Mouse (Mus musculus) kidney, postnatal 0 days (tissue): Measurements from ENCODE around the gene Krtcap2. TPM values are rescaled to one million over a fixed set of nuclear protein-coding genes. Genes with fewer than 3 reads are reported as not detected.

Source experiments
- ATAC-seq: fragments of 200-750 bp; cut with Nextera tagmentation; replicated peaks from 2 replicates; pipeline ENCODE4 v1.8.0; 2017; ENCODE audit warnings: low read depth, moderate number of reproducible peaks, moderate TSS enrichment, moderate library complexity; ENCODE audit not compliant: low FRiP score
- DNase-seq: peaks from one replicate; pipeline ENCODE4 v3.0.0-alpha.2; 2016; ENCODE audit warnings: low spot score
- H3K27ac ChIP-seq: fragments of 300-500 bp; sonication (generic); 2 replicates; pipeline ENCODE4 v1.5.1; 2014; ENCODE audit warnings: mild to moderate bottlenecking
- H3K27me3 ChIP-seq: fragments of 300-500 bp; sonication (generic); 2 replicates; pipeline ENCODE4 v1.6.1; 2014; ENCODE audit warnings: low read length, mixed read lengths; ENCODE audit not compliant: insufficient read depth
- H3K36me3 ChIP-seq: fragments of 300-500 bp; sonication (generic); 2 replicates; pipeline ENCODE4 v1.6.1; 2014; ENCODE audit warnings: low read length, mixed read lengths; ENCODE audit not compliant: insufficient read depth
- H3K4me1 ChIP-seq: fragments of 300-500 bp; sonication (generic); replicated peaks from 2 replicates; pipeline ENCODE4 v1.6.1; 2014; ENCODE audit warnings: antibody characterized with exemption, low read length, mixed read lengths; ENCODE audit not compliant: insufficient read depth
- H3K4me2 ChIP-seq: fragments of 300-500 bp; sonication (generic); 2 replicates; pipeline ENCODE4 v1.6.1; 2014; ENCODE audit warnings: mild to moderate bottlenecking, low read length, moderate library complexity, mixed read lengths
- H3K4me3 ChIP-seq: fragments of 300-500 bp; sonication (generic); replicated peaks from 2 replicates; pipeline ENCODE4 v1.5.1; 2014; ENCODE audit warnings: low read depth, low read length
- H3K9ac ChIP-seq: fragments of 300-500 bp; sonication (generic); 2 replicates; pipeline ENCODE4 v1.6.1; 2014; ENCODE audit warnings: low read depth, low read length
- H3K9me3 ChIP-seq: fragments of 300-500 bp; sonication (generic); replicated peaks from 2 replicates; pipeline ENCODE4 v1.6.1; 2016; ENCODE audit warnings: low read length, inconsistent platforms, mixed read lengths
- CTCF ChIP-seq: IDR thresholded peaks from 2 replicates; pipeline ENCODE4 v1.5.1; 2016; ENCODE audit warnings: antibody characterized with exemption, low read depth, mild to moderate bottlenecking, moderate library complexity
- WGBS: fragments of 180-500 bp; shearing (Covaris S2); extraction: QIAGEN DNeasy Blood & Tissue Kit; methylation state at CpG from one replicate; pipeline ENCODE4 v1.1.7; 2014; 5-methylcytosine and 5-hydroxymethylcytosine counted together
- microRNA counts: library from miRNA; unstranded; fragments of <30 nt; microRNA quantifications from one replicate; lab custom pipeline; 2015
- microRNA-seq: library from miRNA; unstranded; fragments of <30 nt; microRNA quantifications from one replicate; pipeline ENCODE4, GENCODE M21; 2016
- polyA plus RNA-seq: library from polyadenylated mRNA; unstranded; fragments of >200 nt; fragmentation: Nextera tagmentation; extraction: Ambion mirVana; gene quantifications from 2 replicates; pipeline ENCODE4 v1.2.1, GENCODE M21; 2015

Krtcap2 gene
- polyA plus RNA-seq, 1 experiment from 2014 or later, result 371 TPM

DNA sequence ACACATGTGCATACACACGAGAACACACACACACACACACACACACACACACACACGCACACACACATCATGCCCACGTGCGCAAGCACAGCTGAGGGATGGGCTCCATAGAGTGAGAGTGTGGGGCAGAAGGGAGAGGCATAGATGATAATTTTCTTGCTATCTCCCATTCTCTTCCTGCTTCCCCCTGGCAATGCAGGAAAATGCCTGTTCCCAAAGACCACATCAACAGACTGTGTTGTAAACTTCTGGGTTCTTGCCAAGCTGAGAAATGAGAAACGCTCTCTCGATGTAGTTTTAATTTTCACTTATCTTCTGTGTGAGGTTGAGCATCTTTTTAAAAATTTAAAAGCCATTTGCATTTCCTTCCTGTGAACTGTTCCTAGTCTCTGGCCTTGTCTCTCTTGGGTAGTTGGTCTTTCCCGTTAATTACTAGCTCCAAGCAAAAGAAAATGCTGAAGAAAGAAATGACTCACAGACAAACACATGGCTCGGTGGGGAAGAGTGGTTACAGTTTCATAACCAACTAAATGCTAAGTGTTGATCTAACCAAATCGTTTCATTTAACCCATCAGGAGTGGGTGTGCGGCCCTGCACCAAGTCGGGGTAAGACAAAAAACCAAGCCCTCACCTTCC, 51.1 kb downstream of the Krtcap2 start:
- Histone ChIP-seq H3K9ac (no peak overlapping the region), H3K27me3 (no peaks in the 10 kb centered on the region), H3K4me3 (no peak overlapping the region), H3K36me3 (no peaks in the 10 kb centered on the region), H3K9me3 (no peaks in the 10 kb centered on the region), H3K27ac (no peak overlapping the region), H3K4me1 (no peaks in the 10 kb centered on the region), H3K4me2 (no peak overlapping the region)
- no peak for TF ChIP-seq CTCF
- WGBS, result 81% methylated on average over 11 of the region's 11 CpGs
- DNase-seq (no peak), ATAC-seq (no peak)

DNA sequence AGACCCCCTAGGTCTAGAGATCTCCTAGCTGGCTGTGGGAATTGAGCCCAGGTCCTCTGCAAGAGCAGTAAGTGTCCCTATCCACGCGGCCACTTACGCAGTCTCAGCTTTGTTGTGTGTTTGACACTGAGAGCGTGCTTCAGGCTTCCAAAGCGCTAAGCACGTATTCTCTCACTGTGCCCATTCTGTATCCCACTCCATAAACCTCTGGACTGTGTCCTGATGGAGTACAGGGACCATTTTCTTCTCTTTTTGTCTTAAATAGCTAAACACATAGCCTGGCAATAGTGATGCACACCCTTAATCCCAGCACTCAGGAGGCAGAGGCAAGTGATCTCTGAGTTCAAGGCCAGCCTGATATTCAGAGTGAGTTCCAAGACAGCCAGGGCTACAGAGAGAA, 53.1 kb downstream of the Krtcap2 start:
- no peak for ATAC-seq
- no peaks in the 10 kb centered on the region for H3K9me3 ChIP-seq
- DNase-seq, result no peak
- TF ChIP-seq CTCF, result no peak
- H3K27ac ChIP-seq, result 0 out of 2 replicates have a peak overlapping the region, but pooled peaks have one; percentile 51
- H3K9ac ChIP-seq, result no peak overlapping the region
- no peak overlapping the region for H3K4me2 ChIP-seq
- 86% methylated on average over 6 of the region's 6 CpGs for WGBS
- H3K36me3 ChIP-seq, result no peaks in the 10 kb centered on the region
- H3K4me3 ChIP-seq, result no peak overlapping the region
- no peaks in the 10 kb centered on the region for H3K27me3 ChIP-seq
- no peaks in the 10 kb centered on the region for H3K4me1 ChIP-seq

DNA sequence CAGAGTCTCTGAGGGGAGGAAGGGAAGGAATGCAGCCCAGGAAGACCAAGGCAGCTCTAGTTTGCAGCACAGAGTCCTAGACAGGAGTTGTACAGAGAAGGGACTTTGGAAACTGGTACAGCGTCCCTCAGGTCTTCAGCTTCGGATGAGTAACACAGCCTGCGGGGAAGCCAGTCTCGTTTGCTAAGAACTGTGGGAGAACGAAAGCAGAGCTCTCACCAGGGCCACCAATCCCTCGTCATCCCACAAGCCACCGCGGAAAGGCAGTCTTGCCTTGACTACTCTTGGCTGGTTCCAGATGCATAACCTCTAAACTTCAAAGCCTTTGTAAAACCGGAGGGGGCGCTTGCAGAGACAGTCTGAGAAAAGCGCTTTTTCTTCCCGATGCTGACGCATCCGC, 53.7 kb downstream of the Krtcap2 start:
- Histone ChIP-seq H3K27me3 (no peaks in the 10 kb centered on the region), H3K9me3 (no peaks in the 10 kb centered on the region), H3K4me1 (no peaks in the 10 kb centered on the region), H3K4me3 (peak overlapping the region; percentile 4; the same call in 1 of the 2 replicates), H3K36me3 (no peaks in the 10 kb centered on the region), H3K4me2 (peak overlapping the region; percentile 50), H3K27ac (peak overlapping the region; percentile 51; the same call in 1 of the 2 replicates), H3K9ac (peak overlapping the region; percentile 33; the same call in 1 of the 2 replicates)
- DNase-seq, result peak; percentile 79
- 2% methylated on average over 14 of the region's 14 CpGs for WGBS
- peak; percentile 62 for ATAC-seq
- TF ChIP-seq CTCF, result peak; percentile 30; the same call in 1 of the 2 replicates

MicroRNA genes within 50 kb of the gene (microRNA counts, 519-probe panel; counts per million panel counts)
- 330 counts per million, percentile 68 among the panel's probes with 10 or more counts for microRNA mmu-miR-92b (lab: Ali Mortazavi, UCI)

Small RNAs within 50 kb of the gene (microRNA-seq; reads per million reads assigned to microRNA genes)
- 103 reads per million, percentile 51 among the genes with 10 or more reads in this experiment for gene Mir92b

Other genes starting within 250 kb of the Krtcap2 start
- 19.8 TPM in 2 replicates for gene Rusc1, start 152.7 kb upstream of the Krtcap2 start, polyA plus RNA-seq
- gene Gm43738, start 144.9 kb upstream of the Krtcap2 start, polyA plus RNA-seq, result not detected in 2 replicates
- 138 and 150 TPM in 2 replicates for gene Fdps, start 144.0 kb upstream of the Krtcap2 start, polyA plus RNA-seq
- 3.7 and 6.8 TPM in 2 replicates for gene Pklr, start 109.8 kb upstream of the Krtcap2 start, polyA plus RNA-seq
- 0.71 and 0.91 TPM in 2 replicates for gene Hcn3, start 85.8 kb upstream of the Krtcap2 start, polyA plus RNA-seq
- gene Clk2, start 81.2 kb upstream of the Krtcap2 start, polyA plus RNA-seq, result 16.9 and 18.8 TPM in 2 replicates
- 107 and 115 TPM in 2 replicates for gene Scamp3, start 68.5 kb upstream of the Krtcap2 start, polyA plus RNA-seq
- 23.5 and 24.1 TPM in 2 replicates for gene Fam189b, start 62.8 kb upstream of the Krtcap2 start, polyA plus RNA-seq
- 53.6 and 56.0 TPM in 2 replicates for gene Gba, start 43.0 kb upstream of the Krtcap2 start, polyA plus RNA-seq
- 10.4 and 12.1 TPM in 2 replicates for gene Thbs3, start 30.8 kb upstream of the Krtcap2 start, polyA plus RNA-seq
- 200 and 218 TPM in 2 replicates for gene Mtx1, start 18.9 kb upstream of the Krtcap2 start, polyA plus RNA-seq
- gene Muc1, start 16.9 kb upstream of the Krtcap2 start, polyA plus RNA-seq, result 42.8 and 49.5 TPM in 2 replicates
- gene Trim46, start 343 bp downstream of the Krtcap2 start, polyA plus RNA-seq, result 2.7 and 3.7 TPM in 2 replicates
- gene Dpm3, start 13.4 kb downstream of the Krtcap2 start, polyA plus RNA-seq, result 148 and 182 TPM in 2 replicates
- 75.8 and 82.2 TPM in 2 replicates for gene Slc50a1, start 24.6 kb downstream of the Krtcap2 start, polyA plus RNA-seq
- 79.5 and 83.5 TPM in 2 replicates for gene Efna1, start 35.2 kb downstream of the Krtcap2 start, polyA plus RNA-seq
- 4.2 and 6.1 TPM in 2 replicates for gene Efna3, start 77.0 kb downstream of the Krtcap2 start, polyA plus RNA-seq
- gene Efna4, start 92.1 kb downstream of the Krtcap2 start, polyA plus RNA-seq, result 24.4 and 25.4 TPM in 2 replicates
- gene Adam15, start 104.0 kb downstream of the Krtcap2 start, polyA plus RNA-seq, result 85.4 and 90.7 TPM in 2 replicates
- 0.57 and 0.62 TPM in 2 replicates for gene Dcst2, start 116.0 kb downstream of the Krtcap2 start, polyA plus RNA-seq
- 6.2 TPM in 2 replicates for gene Dcst1, start 119.3 kb downstream of the Krtcap2 start, polyA plus RNA-seq
- gene Zbtb7b, start 148.8 kb downstream of the Krtcap2 start, polyA plus RNA-seq, result 4.3 TPM in 2 replicates
- 0.16 TPM in 1 of 2 replicates, not detected in the other for gene Lenep, start 156.8 kb downstream of the Krtcap2 start, polyA plus RNA-seq
- gene Flad1, start 165.9 kb downstream of the Krtcap2 start, polyA plus RNA-seq, result 28.8 and 29.8 TPM in 2 replicates
- gene Cks1b, start 172.4 kb downstream of the Krtcap2 start, polyA plus RNA-seq, result 315 and 326 TPM in 2 replicates
- gene Shc1, start 172.5 kb downstream of the Krtcap2 start, polyA plus RNA-seq, result 72.0 and 73.2 TPM in 2 replicates
- gene Pygo2, start 184.2 kb downstream of the Krtcap2 start, polyA plus RNA-seq, result 29.2 and 30.3 TPM in 2 replicates
- 65.2 and 67.1 TPM in 2 replicates for gene Pbxip1, start 190.7 kb downstream of the Krtcap2 start, polyA plus RNA-seq
- 52.7 and 54.5 TPM in 2 replicates for gene Pmvk, start 208.6 kb downstream of the Krtcap2 start, polyA plus RNA-seq